Mouse (Mus musculus) neural tube, embryonic 12.5 days (tissue): ENCODE results near the gene Plgrkt. TPM values are rescaled to one million over a fixed set of nuclear protein-coding genes. Genes with fewer than 3 reads are reported as not detected.

Source experiments
- ATAC-seq: fragments of 200-750 bp; cut with Nextera tagmentation; 2 replicates; pipeline ENCODE4 v1.8.0; 2017; ENCODE audit warnings: low read depth, mild to moderate bottlenecking, moderate TSS enrichment, moderate library complexity; ENCODE audit not compliant: low FRiP score
- H3K27ac ChIP-seq: fragments of 300-500 bp; sonication (generic); 2 replicates; pipeline ENCODE4 v1.5.1; 2016
- H3K27me3 ChIP-seq: fragments of 300-500 bp; sonication (generic); replicated peaks from 2 replicates; pipeline ENCODE4 v1.6.1; 2016; ENCODE audit warnings: mild to moderate bottlenecking
- H3K36me3 ChIP-seq: fragments of 300-500 bp; sonication (generic); 2 replicates; pipeline ENCODE4 v1.6.1; 2016; ENCODE audit warnings: mild to moderate bottlenecking
- H3K4me1 ChIP-seq: fragments of 300-500 bp; sonication (generic); 2 replicates; pipeline ENCODE4 v1.6.1; 2016
- H3K4me2 ChIP-seq: fragments of 300-500 bp; sonication (generic); replicated peaks from 2 replicates; pipeline ENCODE4 v1.6.1; 2016; ENCODE audit warnings: mild to moderate bottlenecking
- H3K4me3 ChIP-seq: fragments of 300-500 bp; sonication (generic); 2 replicates; pipeline ENCODE4 v1.5.1; 2016
- H3K9ac ChIP-seq: fragments of 300-500 bp; sonication (generic); 2 replicates; pipeline ENCODE4 v1.6.1; 2016; ENCODE audit warnings: mild to moderate bottlenecking
- H3K9me3 ChIP-seq: fragments of 300-500 bp; sonication (generic); 2 replicates; pipeline ENCODE4 v1.6.1; 2016; ENCODE audit warnings: mild to moderate bottlenecking
- WGBS: fragments of 180-500 bp; shearing (Covaris S2); methylation state at CpG from one replicate; pipeline ENCODE4 v1.1.7; 2016; 5-methylcytosine and 5-hydroxymethylcytosine counted together
- polyA plus RNA-seq: library from polyadenylated mRNA; unstranded; fragments of >200 nt; fragmentation: Nextera tagmentation; extraction: Ambion mirVana; gene quantifications from 2 replicates; pipeline ENCODE4 v1.2.1, GENCODE M21; 2016

The Plgrkt gene
- polyA plus RNA-seq, 1 experiment from 2014 or later, result 79.7 TPM

DNA sequence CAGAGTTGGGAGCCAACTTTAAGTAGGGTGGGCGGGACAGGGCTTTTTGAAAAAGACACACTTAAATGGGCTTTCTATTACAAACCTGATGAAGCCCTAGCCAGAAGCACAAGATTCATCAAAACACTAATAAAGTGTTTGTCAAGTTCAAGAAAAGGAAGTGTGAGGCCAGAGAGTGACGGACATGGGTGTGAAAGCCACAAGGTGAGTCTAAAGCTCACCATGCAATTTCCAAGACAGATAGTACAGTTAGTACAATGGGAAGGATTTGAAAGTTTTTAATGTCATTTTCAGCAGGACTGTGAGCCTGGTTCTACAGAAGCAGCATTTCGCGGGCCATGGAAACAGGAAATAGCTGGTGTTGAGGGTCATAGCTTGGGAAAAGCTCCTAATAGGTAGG, 32.6 kb upstream of the Plgrkt start:
- Histone ChIP-seq H3K27ac (no peak overlapping the region), H3K4me2 (no peak overlapping the region), H3K27me3 (no peaks in the 10 kb centered on the region), H3K36me3 (no peaks in the 10 kb centered on the region), H3K9ac (no peak overlapping the region), H3K4me1 (no peaks in the 10 kb centered on the region), H3K4me3 (no peak overlapping the region), H3K9me3 (0 out of 2 replicates have a peak, but pooled peaks cover 6% of the 10 kb centered on the region)
- ATAC-seq, result no peak
- WGBS, result 91% methylated on average over 4 of the region's 4 CpGs

DNA sequence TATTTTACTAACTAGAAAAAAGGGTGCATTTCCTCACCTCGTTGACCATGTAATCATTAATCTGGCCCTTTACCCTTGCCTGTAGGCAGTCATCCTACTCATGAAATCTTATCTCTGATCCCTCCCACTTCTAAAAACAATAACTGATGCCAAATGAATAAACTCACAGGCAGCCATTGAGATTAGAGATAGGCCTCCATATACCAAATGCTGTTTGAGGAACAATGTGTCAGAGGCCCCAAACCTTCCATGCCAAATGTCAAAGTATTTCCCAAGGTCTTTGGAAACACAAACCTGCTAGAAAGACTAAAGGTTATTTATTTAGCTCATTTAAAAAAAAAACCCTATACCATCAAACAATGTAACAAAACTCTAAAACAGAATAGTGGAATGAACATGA, 29.2 kb upstream of the Plgrkt start:
- no peaks in the 10 kb centered on the region for H3K4me1 ChIP-seq
- WGBS, result 85% methylated on average over 1 of the region's 1 CpGs

DNA sequence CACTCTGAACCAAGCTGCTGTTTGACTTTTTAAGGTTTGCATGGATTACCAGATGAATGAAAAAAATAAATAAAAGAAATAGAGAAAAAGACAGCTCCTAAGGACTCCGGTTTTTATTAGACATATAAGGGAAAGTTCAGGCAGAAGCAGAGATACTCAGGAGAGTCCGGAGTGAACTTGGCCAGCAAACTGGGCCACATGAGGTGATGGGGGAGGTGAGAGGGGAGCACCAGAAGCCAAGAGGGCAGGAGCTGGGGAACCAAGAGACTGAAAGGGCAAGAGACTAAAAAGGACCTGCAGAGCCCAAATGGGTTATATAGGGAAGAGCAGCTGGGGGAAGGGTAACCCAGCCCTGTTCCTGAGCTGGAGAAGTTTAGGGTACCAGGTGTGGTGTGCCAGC, 27.5 kb upstream of the Plgrkt start:
- 97% methylated on average over 2 of the region's 2 CpGs for WGBS
- no peak overlapping the region for H3K4me2 ChIP-seq
- H3K4me1 ChIP-seq, result no peaks in the 10 kb centered on the region
- no peak for ATAC-seq
- 0 out of 2 replicates have a peak, but pooled peaks cover 6% of the 10 kb centered on the region for H3K9me3 ChIP-seq
- no peak overlapping the region for H3K9ac ChIP-seq
- H3K4me3 ChIP-seq, result no peak overlapping the region
- no peaks in the 10 kb centered on the region for H3K36me3 ChIP-seq
- H3K27ac ChIP-seq, result no peak overlapping the region
- H3K27me3 ChIP-seq, result no peaks in the 10 kb centered on the region

More for the DNA sequence above, 29.2 kb upstream of the Plgrkt start:
- Histone ChIP-seq H3K4me2 (no peak overlapping the region), H3K36me3 (no peaks in the 10 kb centered on the region), H3K9me3 (0 out of 2 replicates have a peak, but pooled peaks cover 6% of the 10 kb centered on the region), H3K4me3 (no peak overlapping the region), H3K27ac (no peak overlapping the region), H3K9ac (no peak overlapping the region), H3K27me3 (no peaks in the 10 kb centered on the region)
- ATAC-seq, result no peak

DNA sequence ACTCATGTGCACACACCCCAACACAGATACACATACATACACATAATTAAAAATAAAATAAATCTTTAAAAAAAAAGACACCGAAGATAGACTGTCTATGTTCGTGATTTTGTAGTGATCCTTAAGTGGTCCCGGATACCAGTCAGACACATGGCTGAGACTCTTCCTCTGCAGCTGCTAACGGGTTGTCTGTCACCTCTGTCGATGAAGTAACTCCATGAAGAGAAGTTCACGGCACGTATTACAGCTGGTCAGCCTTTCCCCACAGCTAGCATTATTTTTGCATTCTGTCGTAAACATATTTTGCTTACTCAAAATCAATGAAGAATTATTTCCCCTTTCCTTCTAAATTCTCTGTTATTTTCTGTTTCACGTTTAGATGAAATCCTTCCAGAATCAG, 26.1 kb upstream of the Plgrkt start:
- H3K27me3 ChIP-seq, result no peaks in the 10 kb centered on the region
- H3K36me3 ChIP-seq, result no peaks in the 10 kb centered on the region
- no peak overlapping the region for H3K9ac ChIP-seq
- no peak overlapping the region for H3K27ac ChIP-seq
- WGBS, result 90% methylated on average over 9 of the region's 9 CpGs
- no peak for ATAC-seq
- no peak overlapping the region for H3K4me3 ChIP-seq
- 0 out of 2 replicates have a peak, but pooled peaks cover 5% of the 10 kb centered on the region for H3K9me3 ChIP-seq
- H3K4me1 ChIP-seq, result no peaks in the 10 kb centered on the region
- no peak overlapping the region for H3K4me2 ChIP-seq

DNA sequence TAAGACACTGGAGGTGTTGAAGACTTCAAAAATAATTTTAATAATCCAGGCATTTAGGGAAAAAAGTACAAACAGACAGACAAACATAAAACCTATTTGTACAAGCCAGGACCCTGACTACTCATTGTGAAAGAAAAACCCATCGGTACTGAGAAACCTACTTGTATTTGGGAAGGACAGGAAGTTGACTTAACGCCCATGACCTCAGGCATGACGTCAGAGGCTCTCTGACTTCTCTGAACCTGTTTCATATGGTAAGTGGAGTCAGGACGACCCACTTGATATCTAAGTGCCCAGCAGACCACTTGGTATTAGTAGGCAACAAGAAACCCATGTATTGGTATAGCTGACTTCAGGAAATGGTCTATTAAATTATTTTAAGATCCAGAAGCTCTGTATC, 24.1 kb upstream of the Plgrkt start:
- Histone ChIP-seq H3K9me3 (no peaks in the 10 kb centered on the region), H3K4me3 (no peak overlapping the region), H3K27me3 (no peaks in the 10 kb centered on the region), H3K4me2 (no peak overlapping the region), H3K9ac (no peak overlapping the region), H3K27ac (no peak overlapping the region), H3K4me1 (no peaks in the 10 kb centered on the region), H3K36me3 (no peaks in the 10 kb centered on the region)
- no peak for ATAC-seq
- WGBS, result 83% methylated on average over 4 of the region's 4 CpGs

DNA sequence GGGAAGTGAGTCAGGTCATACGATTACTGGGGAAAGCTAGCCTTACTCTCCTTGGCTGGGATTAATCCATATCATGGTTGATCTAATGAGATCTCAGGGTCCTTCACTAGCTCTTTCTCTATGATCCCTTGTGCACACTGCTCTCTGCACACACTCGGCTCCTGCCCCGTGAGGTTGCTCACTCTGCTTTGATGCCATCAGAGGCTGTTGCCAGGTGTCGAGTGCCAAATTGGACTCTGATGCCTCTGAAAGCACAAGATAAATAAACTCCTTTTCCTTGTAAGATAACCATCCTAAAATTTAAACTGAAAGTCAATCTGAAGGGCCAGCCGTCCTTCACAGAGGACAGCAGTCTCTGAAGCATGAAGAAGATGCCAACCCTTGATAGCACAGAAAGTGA, 23.3 kb upstream of the Plgrkt start:
- Histone ChIP-seq H3K27ac (no peak overlapping the region), H3K9ac (no peak overlapping the region), H3K4me2 (no peak overlapping the region), H3K9me3 (no peaks in the 10 kb centered on the region), H3K36me3 (no peaks in the 10 kb centered on the region), H3K4me3 (no peak overlapping the region), H3K27me3 (no peaks in the 10 kb centered on the region), H3K4me1 (no peaks in the 10 kb centered on the region)
- no peak for ATAC-seq
- WGBS, result 93% methylated on average over 5 of the region's 5 CpGs

DNA sequence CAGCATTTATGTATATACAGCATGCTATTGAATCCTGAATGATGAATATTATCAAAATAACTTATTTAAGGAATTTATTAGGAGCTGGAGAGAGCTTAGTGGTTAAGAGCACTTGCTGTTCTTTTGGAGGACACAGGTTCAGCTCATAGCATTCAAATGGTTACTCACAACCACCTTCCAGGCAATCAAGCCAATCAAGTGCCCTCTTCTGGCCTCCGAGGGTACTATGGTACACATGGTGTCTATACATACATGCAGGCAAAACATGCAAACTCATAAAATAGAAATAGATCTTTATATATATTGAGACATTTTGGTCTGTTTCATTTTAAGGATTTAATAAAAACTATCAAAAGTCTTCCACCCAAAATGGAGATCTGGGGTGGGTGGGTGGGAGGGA, 21.6 kb upstream of the Plgrkt start:
- 89% methylated on average over 1 of the region's 1 CpGs for WGBS
- no peaks in the 10 kb centered on the region for H3K9me3 ChIP-seq
- no peak overlapping the region for H3K4me3 ChIP-seq
- H3K9ac ChIP-seq, result no peak overlapping the region
- H3K27me3 ChIP-seq, result no peaks in the 10 kb centered on the region
- H3K4me2 ChIP-seq, result no peak overlapping the region
- no peak overlapping the region for H3K27ac ChIP-seq
- H3K4me1 ChIP-seq, result no peaks in the 10 kb centered on the region
- no peak for ATAC-seq
- no peaks in the 10 kb centered on the region for H3K36me3 ChIP-seq

DNA sequence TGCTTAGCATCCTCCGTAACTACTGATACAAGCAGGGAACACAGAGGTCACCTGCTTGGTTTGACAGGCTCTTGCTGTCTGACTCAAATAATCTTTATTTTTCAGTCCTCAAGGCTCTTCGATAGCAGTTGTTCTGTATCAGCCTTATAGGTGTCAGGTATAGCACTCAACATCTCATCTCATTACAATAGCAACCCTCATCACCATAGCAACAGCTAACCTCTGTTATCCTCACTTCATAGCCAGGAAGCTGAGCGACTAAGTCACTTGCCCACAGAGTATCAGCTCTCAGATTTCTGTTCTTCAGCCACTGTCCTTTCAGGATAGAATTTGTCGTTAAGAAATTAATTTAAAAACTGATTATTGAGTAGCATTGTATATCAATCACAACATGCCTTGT, 18.6 kb upstream of the Plgrkt start:
- H3K27me3 ChIP-seq, result no peaks in the 10 kb centered on the region
- H3K9ac ChIP-seq, result no peak overlapping the region
- no peaks in the 10 kb centered on the region for H3K4me1 ChIP-seq
- no peak for ATAC-seq
- H3K9me3 ChIP-seq, result no peaks in the 10 kb centered on the region
- WGBS, result 88% methylated on average over 4 of the region's 4 CpGs
- H3K27ac ChIP-seq, result no peak overlapping the region
- H3K4me2 ChIP-seq, result no peak overlapping the region
- no peaks in the 10 kb centered on the region for H3K36me3 ChIP-seq
- no peak overlapping the region for H3K4me3 ChIP-seq

DNA sequence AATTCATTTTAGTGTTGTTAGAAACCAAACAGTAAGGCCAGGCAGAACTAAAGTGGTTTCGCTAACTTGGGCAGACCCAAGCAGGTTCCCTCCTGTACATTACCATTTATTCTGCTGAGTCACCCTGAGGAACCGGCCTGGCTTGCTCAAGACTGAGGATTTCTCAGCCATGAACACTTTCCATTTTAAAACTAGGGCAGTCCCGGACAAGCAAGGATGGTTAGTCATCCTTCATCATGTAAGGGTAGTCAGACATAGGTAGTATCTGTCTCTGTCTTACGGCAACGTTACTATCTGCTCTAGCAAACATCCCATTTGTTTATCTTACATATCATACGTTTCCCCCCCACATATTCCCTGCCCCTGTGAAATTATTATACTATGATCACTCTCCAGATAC, 17.8 kb upstream of the Plgrkt start:
- no peaks in the 10 kb centered on the region for H3K9me3 ChIP-seq
- H3K4me1 ChIP-seq, result no peaks in the 10 kb centered on the region
- H3K4me3 ChIP-seq, result no peak overlapping the region
- no peak overlapping the region for H3K9ac ChIP-seq
- no peak overlapping the region for H3K27ac ChIP-seq
- 90% methylated on average over 6 of the region's 6 CpGs for WGBS
- ATAC-seq, result no peak
- no peak overlapping the region for H3K4me2 ChIP-seq
- H3K27me3 ChIP-seq, result no peaks in the 10 kb centered on the region
- no peaks in the 10 kb centered on the region for H3K36me3 ChIP-seq

DNA sequence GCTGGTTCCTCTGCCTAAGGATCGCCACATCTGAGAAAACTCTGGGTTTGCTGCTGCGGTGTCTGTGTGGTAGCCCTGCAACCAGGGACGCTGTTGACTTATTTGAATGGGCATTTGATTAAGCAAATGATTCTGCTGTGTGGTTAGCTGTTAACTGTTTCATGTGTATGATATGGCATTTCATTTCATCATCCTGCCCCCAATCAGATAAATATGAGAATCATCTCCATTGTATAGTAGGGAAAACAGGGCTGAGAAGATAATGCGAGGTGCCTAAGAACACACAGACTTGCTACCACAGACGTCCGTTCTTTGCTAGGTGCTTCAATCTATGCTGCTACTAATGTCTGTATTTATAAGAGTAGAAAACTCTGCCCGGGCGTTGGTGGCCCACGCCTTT, 17.2 kb upstream of the Plgrkt start:
- H3K27me3 ChIP-seq, result no peaks in the 10 kb centered on the region
- WGBS, result 89% methylated on average over 9 of the region's 9 CpGs
- no peak for ATAC-seq
- no peaks in the 10 kb centered on the region for H3K9me3 ChIP-seq
- H3K4me1 ChIP-seq, result no peaks in the 10 kb centered on the region
- H3K9ac ChIP-seq, result no peak overlapping the region
- H3K4me3 ChIP-seq, result no peak overlapping the region
- H3K27ac ChIP-seq, result no peak overlapping the region
- no peaks in the 10 kb centered on the region for H3K36me3 ChIP-seq
- H3K4me2 ChIP-seq, result no peak overlapping the region

DNA sequence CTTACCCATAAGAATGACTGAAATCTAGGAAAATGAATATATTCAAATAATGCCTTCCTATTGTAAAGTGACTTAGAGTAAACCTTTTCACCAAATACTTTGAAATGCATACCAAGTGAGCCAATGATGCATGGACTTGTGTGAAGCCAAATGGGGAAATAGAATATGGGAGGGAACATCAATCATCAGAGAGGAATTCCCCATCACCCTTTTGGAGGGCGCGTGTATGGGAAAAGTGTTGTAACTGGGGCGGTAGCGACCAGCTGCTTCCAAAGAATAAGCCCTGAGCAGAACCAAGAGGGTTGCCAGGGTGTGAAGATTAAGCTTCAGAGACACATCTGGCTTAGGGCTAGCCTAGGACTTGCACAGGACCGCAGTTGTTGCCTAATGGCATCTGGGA, 16.2 kb upstream of the Plgrkt start:
- ATAC-seq, result no peak
- H3K4me1 ChIP-seq, result no peaks in the 10 kb centered on the region
- H3K27ac ChIP-seq, result no peak overlapping the region
- no peak overlapping the region for H3K4me3 ChIP-seq
- H3K9ac ChIP-seq, result no peak overlapping the region
- H3K4me2 ChIP-seq, result no peak overlapping the region
- WGBS, result 94% methylated on average over 5 of the region's 5 CpGs
- no peaks in the 10 kb centered on the region for H3K9me3 ChIP-seq
- no peaks in the 10 kb centered on the region for H3K36me3 ChIP-seq
- no peaks in the 10 kb centered on the region for H3K27me3 ChIP-seq

DNA sequence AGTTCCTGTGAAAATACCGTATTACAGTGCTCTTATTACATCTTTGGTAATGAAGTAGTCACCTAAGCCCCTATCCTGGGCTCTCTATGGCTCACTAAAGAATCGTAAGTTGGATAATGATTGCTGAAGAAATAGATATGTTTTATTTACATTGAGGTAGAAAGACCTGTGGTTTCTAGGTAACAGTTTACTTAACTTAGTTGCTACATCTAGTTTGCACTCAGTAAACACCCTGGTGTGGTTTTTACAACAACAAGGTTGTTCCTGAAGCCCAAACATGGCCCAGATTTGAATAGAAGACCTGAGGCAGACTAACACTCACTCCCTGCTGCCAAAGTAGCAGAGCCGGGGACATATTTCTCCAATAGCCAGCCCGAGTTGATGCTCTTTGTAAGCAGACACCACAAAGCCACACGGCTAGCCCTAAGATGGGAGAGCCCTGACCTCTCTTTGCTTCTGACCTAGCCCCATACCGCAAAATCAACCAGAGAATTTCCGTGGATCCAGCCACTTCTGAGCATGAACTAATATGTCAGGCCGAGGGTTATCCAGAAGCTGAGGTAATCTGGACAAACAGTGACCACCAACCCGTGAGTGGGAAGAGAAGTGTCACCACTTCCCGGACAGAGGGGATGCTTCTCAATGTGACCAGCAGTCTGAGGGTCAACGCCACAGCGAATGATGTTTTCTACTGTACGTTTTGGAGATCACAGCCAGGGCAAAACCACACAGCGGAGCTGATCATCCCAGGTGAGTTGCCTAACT, 12.8 kb upstream of the Plgrkt start:
- H3K4me1 ChIP-seq, result no peaks in the 10 kb centered on the region
- ATAC-seq, result no peak
- no peak overlapping the region for H3K9ac ChIP-seq
- H3K27me3 ChIP-seq, result no peaks in the 10 kb centered on the region
- no peak overlapping the region for H3K27ac ChIP-seq
- no peak overlapping the region for H3K4me3 ChIP-seq
- no peaks in the 10 kb centered on the region for H3K36me3 ChIP-seq
- no peak overlapping the region for H3K4me2 ChIP-seq
- H3K9me3 ChIP-seq, result no peaks in the 10 kb centered on the region
- WGBS, result 91% methylated on average over 14 of the region's 14 CpGs

DNA sequence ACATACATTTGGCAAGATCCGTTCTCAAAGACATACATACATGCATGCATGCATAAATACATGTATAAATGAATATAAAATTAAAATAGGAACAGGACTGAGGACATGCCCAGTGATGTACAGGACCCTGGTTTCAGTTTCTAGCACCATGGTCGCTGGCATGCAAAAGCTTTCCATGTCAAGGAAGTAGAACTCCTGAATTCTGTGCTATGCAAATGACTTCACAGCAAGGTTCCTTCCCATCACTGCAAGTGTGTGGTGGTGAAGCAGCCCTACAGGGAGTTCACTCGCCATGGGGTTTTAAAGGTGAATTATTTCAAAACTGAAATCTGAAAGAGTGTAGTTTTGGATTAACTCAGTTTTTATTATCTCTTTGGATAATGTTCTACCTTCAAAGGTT, 9.2 kb upstream of the Plgrkt start:
- Histone ChIP-seq H3K4me3 (no peak overlapping the region), H3K36me3 (no peaks in the 10 kb centered on the region), H3K27ac (no peak overlapping the region), H3K9ac (no peak overlapping the region), H3K4me1 (no peaks in the 10 kb centered on the region), H3K9me3 (no peaks in the 10 kb centered on the region), H3K27me3 (no peaks in the 10 kb centered on the region), H3K4me2 (no peak overlapping the region)
- no peak for ATAC-seq
- WGBS, result 70% methylated on average over 3 of the region's 3 CpGs
